Mouse (Mus musculus) duodenum, adult 2 months (tissue): ENCODE measurements around the gene Gm19410. TPM values are rescaled to one million over a fixed set of nuclear protein-coding genes. Genes with fewer than 3 reads are reported as not detected.

ENCODE experiments used
- polyA plus RNA-seq: library from polyadenylated mRNA; depleted of rRNA; stranded (reverse); fragments of >200 nt; gene quantifications from 2 replicates; pipeline ENCODE4 v1.2.3, GENCODE M21; 2012; ENCODE audit warnings: low replicate concordance; rRNA removed

Gene Gm19410
- not detected in 2 replicates for polyA plus RNA-seq

DNA sequence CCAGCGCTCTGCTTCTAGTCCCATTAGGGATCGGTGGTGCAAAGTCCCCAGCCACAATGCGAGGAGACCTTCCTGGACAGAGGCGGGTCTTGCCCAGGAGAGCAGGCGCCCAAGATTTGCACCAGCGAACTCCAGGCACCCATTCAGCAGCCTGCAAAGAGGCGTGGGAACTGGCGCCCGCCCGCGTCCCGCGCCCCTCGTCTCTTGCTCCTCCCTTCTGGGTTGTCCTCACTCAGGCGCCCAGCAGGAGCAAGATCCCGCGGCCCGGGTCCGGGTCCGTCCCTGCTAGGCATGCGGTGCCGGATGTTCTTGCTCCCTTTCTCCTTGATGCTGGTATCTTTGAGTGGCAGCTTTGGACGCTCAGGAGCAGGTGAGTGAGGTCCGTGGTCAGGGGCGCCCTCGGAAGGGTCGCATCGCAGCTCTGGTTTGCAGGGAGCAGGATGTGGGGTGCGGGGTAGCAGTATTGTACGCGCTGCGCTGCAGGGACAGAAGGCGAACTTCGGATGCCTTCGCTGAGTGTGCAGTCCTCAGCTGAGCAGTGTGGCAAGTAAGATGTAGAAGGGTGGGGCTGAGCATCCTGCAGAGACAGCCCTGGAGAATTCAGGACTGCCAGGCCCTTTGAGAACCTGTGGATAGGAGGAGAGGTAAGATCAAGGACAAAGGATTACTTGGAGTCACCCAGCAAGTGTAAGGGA is at the start of gene Gm19410:
TSS of gene Gm19410 (plus strand) at position 292 of the 695 bp plus-strand sequence.

